Mouse (Mus musculus) MEL (cell line): ENCODE data around the gene Matn1.

ENCODE experiments used
- BHLHE40 ChIP-seq: IDR thresholded peaks from 2 replicates; pipeline ENCODE4 v1.6.1; 2012; ENCODE audit warnings: low read depth, mild to moderate bottlenecking, inconsistent platforms, low read length, improper control_type of control experiment, borderline replicate concordance
- CTCF ChIP-seq, 3 experiments: IDR thresholded peaks in 2 of 3; conservative IDR thresholded peaks in 1 of 3; 2 replicates each; pipeline ENCODE4 v1.5.1; 2011 to 2012; ENCODE audit warnings: low read length in 3 of 3, low read depth in 2 of 3, mild to moderate bottlenecking in 2 of 3, improper control_type of control experiment in 1 of 3, inconsistent platforms in 1 of 3, mixed read lengths in 1 of 3, moderate library complexity in 1 of 3; ENCODE audit not compliant: control insufficient read depth in 1 of 3, insufficient read depth in 1 of 3, poor library complexity in 1 of 3, severe bottlenecking in 1 of 3
- EP300 ChIP-seq, 2 experiments: IDR thresholded peaks; 2 replicates each; pipeline ENCODE4 v1.6.1; 2011; ENCODE audit warnings: improper control_type of control experiment in 2 of 2, low read length in 2 of 2, low read depth in 1 of 2, mild to moderate bottlenecking in 1 of 2
- ETS1 ChIP-seq: IDR thresholded peaks from 2 replicates; pipeline ENCODE4 v1.6.1; 2012; ENCODE audit warnings: low read depth, mild to moderate bottlenecking, inconsistent platforms, low read length, improper control_type of control experiment, moderate library complexity
- POLR2A ChIP-seq, 2 experiments: IDR thresholded peaks; 2 replicates each; pipeline ENCODE4 v1.6.1; 2011 to 2012; ENCODE audit warnings: low read length in 2 of 2, mild to moderate bottlenecking in 2 of 2, control low read depth in 1 of 2, improper control_type of control experiment in 1 of 2, low read depth in 1 of 2, moderate library complexity in 1 of 2; ENCODE audit not compliant: control insufficient read depth in 1 of 2, insufficient read depth in 1 of 2, poor library complexity in 1 of 2
- RCOR1 ChIP-seq: IDR thresholded peaks from 2 replicates; pipeline ENCODE4 v1.6.1; 2012; ENCODE audit warnings: low read depth, mild to moderate bottlenecking, inconsistent platforms, low read length, improper control_type of control experiment
- TAL1 ChIP-seq: IDR thresholded peaks from 2 replicates; pipeline ENCODE4 v1.6.1; 2012; ENCODE audit warnings: mild to moderate bottlenecking, inconsistent platforms, low read length, moderate library complexity, mixed read lengths
- ZC3H11A ChIP-seq: IDR thresholded peaks from 2 replicates; pipeline ENCODE4 v1.6.1; 2012; ENCODE audit warnings: low read depth, mild to moderate bottlenecking, inconsistent platforms, low read length, improper control_type of control experiment
- ZNF384 ChIP-seq: IDR thresholded peaks from 2 replicates; pipeline ENCODE4 v1.6.1; 2012; ENCODE audit warnings: low read depth, mild to moderate bottlenecking, inconsistent platforms, low read length, improper control_type of control experiment

DNA sequence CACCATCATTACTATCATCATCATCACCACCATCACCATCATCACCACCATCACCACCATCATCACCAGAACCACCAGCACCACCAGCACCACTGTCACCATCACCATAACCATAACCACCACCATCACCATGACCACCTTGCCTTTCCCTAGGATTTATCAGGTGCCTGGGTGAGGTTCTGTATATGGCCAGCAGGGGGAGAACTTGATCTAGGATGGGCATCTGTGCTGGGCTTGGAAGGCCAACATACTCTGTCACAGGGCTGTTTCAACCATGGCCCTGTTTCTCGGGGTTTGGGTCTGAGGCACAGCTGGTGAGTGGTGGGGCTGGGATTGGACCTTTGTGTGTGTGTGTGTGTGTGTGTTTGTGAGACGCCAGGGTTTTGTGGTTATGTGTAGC, 47.8 kb upstream of the Matn1 start:
- no peak for TF ChIP-seq EP300 (IDR thresholded peaks at IDR 0.05; ENCODE audit: low read depth in 1 of 2, low read length in 2 of 2)
- TF ChIP-seq CTCF (IDR thresholded peaks at IDR 0.05 in 2 of 3, conservative IDR thresholded peaks at IDR 0.05 in 1 of 3; ENCODE audit: control insufficient read depth in 1 of 3, insufficient read depth in 1 of 3, low read depth in 2 of 3, low read length in 3 of 3, poor library complexity in 1 of 3, severe bottlenecking in 1 of 3) = peak; percentile 81 to 98 (median 83)
- no peak for TF ChIP-seq BHLHE40
- TF ChIP-seq ZC3H11A = peak; percentile 99
- no peak for TF ChIP-seq ZNF384
- no peak for TF ChIP-seq RCOR1
- no peak for TF ChIP-seq POLR2A (IDR thresholded peaks at IDR 0.05; ENCODE audit: control insufficient read depth in 1 of 2, insufficient read depth in 1 of 2, low read depth in 1 of 2, low read length in 2 of 2, poor library complexity in 1 of 2)
- TF ChIP-seq TAL1 = no peak
- no peak for TF ChIP-seq ETS1
